Mouse (Mus musculus): Measurements from ENCODE around the gene Nol12.

GRCm38 (mm10) chr15:78973950-78974349 is 39.2 kb downstream of the Nol12 start:
- TF ChIP-seq CTCF (conservative IDR thresholded peaks at IDR 0.05 in 1 of 2, IDR thresholded peaks at IDR 0.05 in 1 of 2; ENCODE audit: low read depth in 2 of 2, low read length in 2 of 2) (peak in 1 of 2 experiments; percentile 34; a peak in 2 of 4 replicates), ZC3H11A (IDR thresholded peaks at IDR 0.05; ENCODE audit: low read depth, low read length) (no peak), MAX (IDR thresholded peaks at IDR 0.05; ENCODE audit: low read length) (no peak), TBP (conservative IDR thresholded peaks at IDR 0.05; ENCODE audit: low read depth, low read length) (no peak), ETS1 (conservative IDR thresholded peaks at IDR 0.05; ENCODE audit: low read depth, low read length) (no peak), UBTF (IDR thresholded peaks at IDR 0.05; ENCODE audit: low read depth, low read length) (no peak), EP300 (IDR thresholded peaks at IDR 0.05; ENCODE audit: low read length) (no peak), USF1 (IDR thresholded peaks at IDR 0.05; ENCODE audit: low read depth, low read length) (no peak), POLR2A (IDR thresholded peaks at IDR 0.05; ENCODE audit: low read depth, low read length) (no peak), ZKSCAN1 (IDR thresholded peaks at IDR 0.05; ENCODE audit: borderline replicate concordance, low read depth, low read length) (no peak), POLR2AphosphoS2 (IDR thresholded peaks at IDR 0.05; ENCODE audit: low read depth, low read length) (no peak), CHD1 (IDR thresholded peaks at IDR 0.05; ENCODE audit: low read depth, low read length) (no peak), NRF1 (IDR thresholded peaks at IDR 0.05; ENCODE audit: low read depth, low read length) (no peak), RCOR1 (conservative IDR thresholded peaks at IDR 0.05; ENCODE audit: low read depth, low read length) (no peak)
